Mouse (Mus musculus) lung, adult 2 months (tissue): ENCODE data around the gene Fscn1.

ENCODE experiments used
- CTCF ChIP-seq: fragments of 200-500 bp; IDR thresholded peaks from 2 replicates; pipeline ENCODE4 v1.5.1; 2011; ENCODE audit warnings: mild to moderate bottlenecking, low read length, control low read depth; ENCODE audit not compliant: insufficient read depth
- POLR2A ChIP-seq: fragments of 200-500 bp; IDR thresholded peaks from 2 replicates; pipeline ENCODE4 v1.6.1; 2011; ENCODE audit warnings: low read depth, mild to moderate bottlenecking, control low read depth, low read length, borderline replicate concordance; ENCODE audit errors: extremely low read depth

- TF ChIP-seq CTCF (no peak), POLR2A (no peak)
Observed at GRCm38 (mm10) chr5:142911629-142912028, 48.5 kb upstream of the Fscn1 start.
